Mouse (Mus musculus): ENCODE data around the gene Cers6. TPM values are rescaled to one million over a fixed set of nuclear protein-coding genes. Genes with fewer than 3 reads are reported as not detected.

The Cers6 gene
- polyA plus RNA-seq, 2 experiments, result 2.0 to 6.7 TPM

DNA sequence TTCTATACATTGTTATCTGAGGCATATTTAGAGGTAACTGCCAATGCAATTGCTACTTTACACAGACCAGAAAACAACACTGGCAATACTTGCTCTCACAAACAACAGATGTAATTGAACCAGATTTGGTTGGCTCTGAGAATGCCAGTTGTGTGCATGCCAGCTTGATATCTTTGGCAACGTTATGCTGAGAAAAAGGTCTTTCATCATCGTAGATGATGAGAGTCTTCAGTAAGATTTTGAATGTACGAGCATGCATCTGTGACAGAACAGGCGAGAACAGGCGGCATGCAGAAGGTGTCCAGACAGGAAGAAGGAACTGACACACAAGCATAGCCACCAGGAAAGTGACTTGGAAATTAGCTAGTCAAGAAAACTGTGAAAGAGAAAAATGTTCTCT is 110.6 kb downstream of the Cers6 start:
- no peaks in the 10 kb centered on the region for H3K36me3 ChIP-seq (replicated peaks; ENCODE audit: control insufficient read depth, insufficient read depth, low read depth)
- no peak for DNase-seq (ENCODE audit: low read depth in 3 of 3, low spot score in 3 of 3)
- 59% methylated on average over 5 of the region's 5 CpGs for WGBS (ENCODE audit: insufficient replicate concordance)

DNA sequence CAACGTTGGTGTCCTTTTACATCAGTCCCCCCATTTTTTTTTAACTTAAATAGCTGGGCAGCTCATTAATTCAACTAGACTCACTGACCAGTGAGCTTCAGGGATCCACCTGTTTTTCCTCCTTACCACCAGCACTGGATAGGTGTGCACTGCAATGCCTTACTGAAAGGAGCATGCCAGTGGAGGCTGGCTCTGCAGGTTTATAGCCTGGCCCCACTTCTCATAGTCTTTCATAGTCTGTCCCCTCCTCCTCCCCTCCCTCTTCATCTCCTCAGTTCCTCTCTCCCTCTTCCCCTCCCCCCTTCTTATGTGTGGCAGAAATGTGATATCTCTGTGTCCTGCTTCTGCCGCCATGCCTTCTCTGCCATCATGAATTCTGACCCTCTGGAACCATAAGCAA is 112.5 kb downstream of the Cers6 start:
- no peak for TF ChIP-seq EP300 (IDR thresholded peaks at IDR 0.05; ENCODE audit: low read depth)
- TF ChIP-seq CTCF (IDR thresholded peaks at IDR 0.05; ENCODE audit: low read depth), result no peak
- H3K4me1 ChIP-seq (replicated peaks; ENCODE audit: control insufficient read depth in 2 of 2, insufficient read depth in 2 of 2, low read length in 1 of 2), result peaks cover 0 to 20% of the 10 kb centered on the region in 2 experiments; a peak in 2 of 4 replicates

More for the DNA sequence above, 110.6 kb downstream of the Cers6 start:
- no peak overlapping the region for H3K9ac ChIP-seq (replicated peaks)
- no peak overlapping the region for H3K4me3 ChIP-seq (ENCODE audit: insufficient read depth in 1 of 2, low read depth in 2 of 2, low read length in 2 of 2)
- ATAC-seq (ENCODE audit: insufficient read depth), result no peak
- H3K9me3 ChIP-seq (ENCODE audit: control insufficient read depth, low read length), result no peaks in the 10 kb centered on the region
- H3K4me2 ChIP-seq (ENCODE audit: low read depth), result no peak overlapping the region
- peaks cover 0 to 16% of the 10 kb centered on the region in 2 experiments; a peak in 2 of 4 replicates for H3K4me1 ChIP-seq (replicated peaks; ENCODE audit: control insufficient read depth in 2 of 2, insufficient read depth in 2 of 2, low read length in 1 of 2)
- TF ChIP-seq CTCF (IDR thresholded peaks at IDR 0.05; ENCODE audit: low read depth), result no peak
- TF ChIP-seq EP300 (IDR thresholded peaks at IDR 0.05; ENCODE audit: low read depth), result no peak
- H3K27ac ChIP-seq, result no peak overlapping the region
- no peaks in the 10 kb centered on the region for H3K27me3 ChIP-seq (ENCODE audit: control insufficient read depth, insufficient read depth, low read length)

GRCm38 (mm10) chr2:68975286-68975685 is 114.0 kb downstream of the Cers6 start:
- H3K4me2 ChIP-seq (ENCODE audit: low read depth), result no peak overlapping the region
- no peaks in the 10 kb centered on the region for H3K9me3 ChIP-seq (ENCODE audit: control insufficient read depth, low read length)
- no peak overlapping the region for H3K9ac ChIP-seq (replicated peaks)
- H3K27ac ChIP-seq, result no peak overlapping the region
- ATAC-seq (ENCODE audit: insufficient read depth), result no peak
- TF ChIP-seq EP300 (IDR thresholded peaks at IDR 0.05; ENCODE audit: low read depth) (no peak), CTCF (IDR thresholded peaks at IDR 0.05; ENCODE audit: low read depth) (no peak)
- WGBS (ENCODE audit: insufficient replicate concordance), result 54% methylated on average over 6 of the region's 6 CpGs
- H3K4me3 ChIP-seq (ENCODE audit: insufficient read depth in 1 of 2, low read depth in 2 of 2, low read length in 2 of 2), result no peak overlapping the region
- H3K36me3 ChIP-seq (replicated peaks; ENCODE audit: control insufficient read depth, insufficient read depth, low read depth), result no peaks in the 10 kb centered on the region
- no peaks in the 10 kb centered on the region for H3K27me3 ChIP-seq (ENCODE audit: control insufficient read depth, insufficient read depth, low read length)
- no peak for DNase-seq (ENCODE audit: low read depth in 3 of 3, low spot score in 3 of 3)
- peaks cover 0 to 24% of the 10 kb centered on the region in 2 experiments; a peak in 2 of 4 replicates for H3K4me1 ChIP-seq (replicated peaks; ENCODE audit: control insufficient read depth in 2 of 2, insufficient read depth in 2 of 2, low read length in 1 of 2)

More for the DNA sequence above, 112.5 kb downstream of the Cers6 start:
- WGBS (ENCODE audit: insufficient replicate concordance), result 21% methylated on average over 2 of the region's 2 CpGs
- ATAC-seq (ENCODE audit: insufficient read depth) (no peak), DNase-seq (ENCODE audit: low read depth in 3 of 3, low spot score in 3 of 3) (no peak)
- Histone ChIP-seq H3K4me3 (ENCODE audit: insufficient read depth in 1 of 2, low read depth in 2 of 2, low read length in 2 of 2) (no peak overlapping the region), H3K27me3 (ENCODE audit: control insufficient read depth, insufficient read depth, low read length) (no peaks in the 10 kb centered on the region), H3K36me3 (replicated peaks; ENCODE audit: control insufficient read depth, insufficient read depth, low read depth) (no peaks in the 10 kb centered on the region), H3K9me3 (ENCODE audit: control insufficient read depth, low read length) (no peaks in the 10 kb centered on the region), H3K9ac (replicated peaks) (no peak overlapping the region), H3K27ac (no peak overlapping the region), H3K4me2 (ENCODE audit: low read depth) (no peak overlapping the region)

DNA sequence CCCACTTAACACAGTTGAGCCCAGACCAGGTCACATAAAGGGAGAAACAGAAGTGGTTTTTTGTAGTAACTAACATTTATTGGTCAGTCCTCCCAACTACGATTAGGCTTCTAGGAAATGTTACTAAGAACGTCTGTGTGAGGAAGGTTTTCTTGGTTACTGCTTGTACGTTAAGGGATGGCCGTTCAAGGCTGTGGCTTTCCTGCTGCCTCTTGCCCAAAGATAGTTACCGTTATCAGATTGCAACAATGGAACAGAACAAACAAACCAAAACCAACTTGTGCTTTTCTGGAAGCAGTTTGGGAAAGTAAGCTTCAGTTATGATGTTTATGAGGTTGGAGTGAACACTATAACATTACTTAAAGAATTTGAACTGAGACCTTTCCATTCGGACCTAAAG is 114.5 kb downstream of the Cers6 start:
- WGBS (ENCODE audit: insufficient replicate concordance), result 16% methylated on average over 6 of the region's 6 CpGs
- H3K4me3 ChIP-seq (ENCODE audit: insufficient read depth in 1 of 2, low read depth in 2 of 2, low read length in 2 of 2), result no peak overlapping the region
- DNase-seq (ENCODE audit: low read depth in 3 of 3, low spot score in 3 of 3), result no peak
- H3K9me3 ChIP-seq (ENCODE audit: control insufficient read depth, low read length), result no peaks in the 10 kb centered on the region
- ATAC-seq (ENCODE audit: insufficient read depth), result no peak
- H3K27me3 ChIP-seq (ENCODE audit: control insufficient read depth, insufficient read depth, low read length), result no peaks in the 10 kb centered on the region
- no peak overlapping the region for H3K27ac ChIP-seq
- H3K9ac ChIP-seq (replicated peaks), result no peak overlapping the region
- H3K4me2 ChIP-seq (ENCODE audit: low read depth), result no peak overlapping the region
- H3K36me3 ChIP-seq (replicated peaks; ENCODE audit: control insufficient read depth, insufficient read depth, low read depth), result no peaks in the 10 kb centered on the region
- TF ChIP-seq CTCF (IDR thresholded peaks at IDR 0.05; ENCODE audit: low read depth), result no peak
- 0 out of 2 replicates have a peak, but pooled peaks have one; percentile 28 for TF ChIP-seq EP300 (IDR thresholded peaks at IDR 0.05; ENCODE audit: low read depth)
- H3K4me1 ChIP-seq (replicated peaks; ENCODE audit: control insufficient read depth in 2 of 2, insufficient read depth in 2 of 2, low read length in 1 of 2), result peaks cover 0 to 24% of the 10 kb centered on the region in 2 experiments; a peak in 2 of 4 replicates

DNA sequence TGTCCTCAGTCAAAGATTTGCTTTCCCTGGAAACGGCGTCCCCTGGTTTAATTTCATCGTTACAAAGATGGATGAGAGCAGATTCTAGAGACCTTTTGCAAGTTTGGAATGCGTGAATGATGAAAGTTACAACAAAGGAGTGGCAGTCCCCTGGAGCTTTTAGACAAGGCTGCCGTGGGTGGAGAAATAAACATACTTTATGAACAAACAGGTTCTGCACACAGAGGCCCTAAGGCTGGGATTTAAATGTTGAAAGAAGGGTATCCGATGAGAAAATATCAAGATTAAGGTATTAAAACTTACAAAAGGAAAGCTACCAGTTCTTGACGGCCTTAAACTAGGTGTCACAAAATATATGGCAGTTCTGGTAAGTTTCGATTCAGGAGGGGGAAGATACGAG is 117.0 kb downstream of the Cers6 start:
- Histone ChIP-seq H3K27me3 (ENCODE audit: control insufficient read depth, insufficient read depth, low read length) (no peaks in the 10 kb centered on the region), H3K27ac (no peak overlapping the region), H3K9ac (replicated peaks) (no peak overlapping the region), H3K4me1 (replicated peaks; ENCODE audit: control insufficient read depth in 2 of 2, insufficient read depth in 2 of 2, low read length in 1 of 2) (peaks cover 0 to 29% of the 10 kb centered on the region in 2 experiments; a peak in 2 of 4 replicates), H3K4me2 (ENCODE audit: low read depth) (no peak overlapping the region), H3K9me3 (ENCODE audit: control insufficient read depth, low read length) (no peaks in the 10 kb centered on the region), H3K4me3 (ENCODE audit: insufficient read depth in 1 of 2, low read depth in 2 of 2, low read length in 2 of 2) (no peak overlapping the region), H3K36me3 (replicated peaks; ENCODE audit: control insufficient read depth, insufficient read depth, low read depth) (no peaks in the 10 kb centered on the region)
- ATAC-seq (ENCODE audit: insufficient read depth), result no peak
- 69% methylated on average over 9 of the region's 9 CpGs for WGBS (ENCODE audit: insufficient replicate concordance)
- no peak for DNase-seq (ENCODE audit: low read depth in 3 of 3, low spot score in 3 of 3)
- TF ChIP-seq CTCF (IDR thresholded peaks at IDR 0.05; ENCODE audit: low read depth), result no peak
- TF ChIP-seq EP300 (IDR thresholded peaks at IDR 0.05; ENCODE audit: low read depth), result no peak

Measured in liver, embryonic 14.5 days (tissue).